Mouse (Mus musculus): ENCODE data around the gene Zfp367. TPM values are rescaled to one million over a fixed set of nuclear protein-coding genes. Genes with fewer than 3 reads are reported as not detected.

Zfp367 gene
- 9.5 and 9.7 TPM in 2 replicates for polyA plus RNA-seq (2015; fragmentation: Nextera tagmentation; extraction: Ambion mirVana)

GRCm38 (mm10) chr13:64153083-64153682, at the start of gene Zfp367:
TSS of gene Zfp367 (minus strand) at chr13:64153202.

GRCm38 (mm10) chr13:64161548-64161915, 8.5 kb upstream of the Zfp367 start, which contains the start of gene Habp4:
TSS of gene Habp4 (plus strand) at chr13:64161824.

DNA sequence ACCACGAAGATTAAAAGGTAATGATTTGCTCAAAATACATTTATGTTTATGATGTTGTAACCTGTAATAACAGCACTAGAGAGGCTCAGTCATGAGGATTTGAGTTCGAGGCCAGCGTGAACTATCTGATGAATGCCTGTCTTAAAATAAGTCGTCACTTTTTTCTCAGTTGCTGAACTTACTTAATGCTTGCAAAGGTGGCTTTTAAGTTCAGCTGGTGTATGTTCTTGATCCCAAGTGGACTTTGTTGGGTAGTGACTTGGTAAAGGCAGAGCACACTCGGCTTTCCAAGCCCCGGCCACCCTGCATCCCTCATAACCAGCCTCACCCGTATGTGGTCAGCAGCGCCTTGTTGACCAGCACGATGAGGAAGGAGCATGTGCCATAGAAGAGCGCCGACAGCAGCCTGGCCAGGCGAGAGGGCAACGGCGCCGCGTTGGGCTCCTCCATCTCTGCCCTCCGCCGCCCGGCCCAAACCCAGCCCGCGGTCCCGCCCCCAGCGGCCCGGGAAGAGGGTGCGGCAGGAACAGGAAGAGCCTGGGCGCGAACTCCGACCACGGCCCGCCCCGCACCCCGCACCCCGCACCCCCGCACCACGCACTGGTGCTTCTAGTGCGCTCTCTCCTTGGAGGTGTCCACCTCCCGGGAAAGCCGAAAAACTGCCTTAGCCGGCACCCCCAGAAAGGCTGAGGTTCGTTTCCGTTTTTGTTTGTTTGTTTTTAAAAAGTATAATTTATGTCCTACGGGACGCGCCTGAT, 24.0 kb downstream of the Zfp367 start, which contains the start of gene Slc35d2:
TSS of gene Slc35d2 (minus strand) at position 511 of the 758 bp plus-strand sequence.

GRCm38 (mm10) chr13:64089130-64089529, 63.9 kb downstream of the Zfp367 start, which contains the start of gene Hsd17b3:
TSS of gene Hsd17b3 (minus strand) at chr13:64089230.

Other genes with a start within 250 kb of the Zfp367 start
- gene Hsd17b3, start 64.0 kb downstream of the Zfp367 start, polyA plus RNA-seq (2015; fragmentation: Nextera tagmentation; extraction: Ambion mirVana): not detected in 2 replicates
- 2.7 and 4.6 TPM in 2 replicates for gene Slc35d2, start 23.8 kb downstream of the Zfp367 start, polyA plus RNA-seq (2015; fragmentation: Nextera tagmentation; extraction: Ambion mirVana)
- 20.9 and 21.3 TPM in 2 replicates for gene Habp4, start 8.6 kb upstream of the Zfp367 start, polyA plus RNA-seq (2015; fragmentation: Nextera tagmentation; extraction: Ambion mirVana)
- gene Cdc14b, start 122.1 kb upstream of the Zfp367 start, polyA plus RNA-seq (2015; fragmentation: Nextera tagmentation; extraction: Ambion mirVana): 2.6 and 2.8 TPM in 2 replicates
- gene Aaed1, start 159.5 kb upstream of the Zfp367 start, polyA plus RNA-seq (2015; fragmentation: Nextera tagmentation; extraction: Ambion mirVana): 49.1 and 53.8 TPM in 2 replicates
- 149 and 163 TPM in 2 replicates for gene Ctsl, start 217.7 kb upstream of the Zfp367 start, polyA plus RNA-seq (2015; fragmentation: Nextera tagmentation; extraction: Ambion mirVana)